Mouse (Mus musculus) ovary, postnatal 36 days (tissue): ENCODE results near the gene Obscn.
A peak's percentile ranks its signal among the peaks of the same experiment; 100 is the strongest.

Experiments
- DNase-seq: peaks from one replicate; pipeline ENCODE4 v3.0.0; 2022; ENCODE audit warnings: low spot score, mixed read lengths

Gene Obscn

GRCm38 (mm10) chr11:58961364-58962177, 174.6 kb downstream of the Obscn start:
- DNase-seq, result no peak

DNA sequence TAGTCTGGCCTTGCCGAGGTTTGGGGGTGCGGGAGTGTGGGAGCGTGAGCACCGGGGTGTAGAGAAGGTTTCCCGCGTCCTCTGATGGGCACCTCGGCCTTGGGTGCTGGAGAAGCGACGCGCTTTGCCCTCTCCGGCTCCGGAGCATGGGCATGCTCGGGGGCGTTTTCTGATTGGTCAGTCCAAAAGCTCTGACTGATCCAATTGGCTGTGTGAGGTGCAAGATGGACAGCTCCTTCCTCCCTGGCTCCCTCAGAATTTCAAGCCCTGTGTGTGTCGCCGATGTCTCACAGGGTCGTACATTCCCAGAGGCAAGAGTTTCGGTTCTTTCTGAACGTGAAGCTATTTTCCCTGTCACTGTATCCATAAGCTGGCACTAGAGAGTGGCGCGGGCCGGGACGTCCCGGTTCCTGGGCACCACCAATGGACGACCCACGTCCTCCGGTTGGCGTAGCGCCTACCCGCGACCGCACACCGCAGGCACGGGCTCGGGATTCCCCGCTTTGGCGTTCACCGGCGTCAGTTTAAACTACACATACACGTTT, 176.2 kb downstream of the Obscn start:
- peak; percentile 65 for DNase-seq

GRCm38 (mm10) chr11:58959186-58959825, 176.9 kb downstream of the Obscn start:
- no peak for DNase-seq

GRCm38 (mm10) chr11:58958536-58958935, 177.7 kb downstream of the Obscn start:
- DNase-seq, result no peak

GRCm38 (mm10) chr11:58957226-58957914, 178.8 kb downstream of the Obscn start:
- no peak for DNase-seq

- no peak for DNase-seq
Measured at GRCm38 (mm10) chr11:58955868-58956257, 180.3 kb downstream of the Obscn start.

DNA sequence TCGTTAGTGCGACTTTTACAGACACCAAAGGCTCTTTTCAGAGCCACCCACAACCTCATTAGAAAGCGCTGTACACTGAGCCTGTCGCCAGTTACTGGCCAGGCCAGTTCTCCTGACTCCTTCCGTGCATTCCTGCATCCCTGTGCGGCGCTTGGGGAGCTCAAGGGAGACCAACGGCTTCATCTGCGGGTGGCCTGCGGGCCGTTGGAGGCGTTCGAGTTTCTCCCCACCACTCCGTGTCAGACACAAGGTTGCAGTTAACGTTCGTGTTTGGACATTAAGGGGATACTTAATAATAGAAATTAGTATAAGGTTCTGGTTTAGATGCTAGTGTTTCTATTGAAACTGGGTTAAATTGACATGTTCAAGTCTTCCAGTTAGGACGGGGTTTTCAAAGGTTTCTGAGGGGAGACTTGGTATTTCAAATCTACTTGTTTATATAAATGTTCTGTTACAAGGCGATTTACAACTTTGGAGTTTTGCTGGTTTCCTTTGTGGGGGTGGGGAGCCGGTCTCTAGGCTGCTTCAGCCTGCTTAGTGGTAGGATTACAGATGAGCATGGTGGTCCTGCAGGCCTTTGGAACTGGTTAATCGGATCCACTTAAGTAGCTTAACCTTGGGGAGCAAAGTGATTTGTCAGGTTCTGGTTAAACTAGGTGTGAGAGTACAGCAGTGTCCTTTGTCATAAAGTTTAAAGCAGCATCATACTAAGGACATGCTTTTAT, 180.9 kb downstream of the Obscn start:
- DNase-seq, result no peak

- DNase-seq, result peak; percentile 82
Measured at GRCm38 (mm10) chr11:58954420-58955142, 181.6 kb downstream of the Obscn start, which contains the start of the genes Hist3h2a and Trim17. Hist3h2a (plus strand) TSS chr11:58954685. Trim17 (plus strand) TSS chr11:58954685.

DNA sequence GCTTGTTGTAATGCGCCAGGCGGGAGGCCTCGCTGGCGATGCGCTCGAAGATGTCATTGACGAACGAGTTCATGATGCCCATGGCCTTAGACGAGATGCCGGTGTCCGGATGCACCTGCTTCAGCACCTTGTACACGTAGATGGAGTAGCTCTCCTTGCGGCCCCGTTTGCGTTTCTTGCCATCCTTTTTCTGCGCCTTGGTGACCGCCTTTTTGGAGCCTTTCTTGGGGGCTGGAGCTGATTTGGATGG, 182.1 kb downstream of the Obscn start:
- DNase-seq, result peak; percentile 49

GRCm38 (mm10) chr11:58953351-58954169, 182.6 kb downstream of the Obscn start:
- DNase-seq, result peak; percentile 34

DNA sequence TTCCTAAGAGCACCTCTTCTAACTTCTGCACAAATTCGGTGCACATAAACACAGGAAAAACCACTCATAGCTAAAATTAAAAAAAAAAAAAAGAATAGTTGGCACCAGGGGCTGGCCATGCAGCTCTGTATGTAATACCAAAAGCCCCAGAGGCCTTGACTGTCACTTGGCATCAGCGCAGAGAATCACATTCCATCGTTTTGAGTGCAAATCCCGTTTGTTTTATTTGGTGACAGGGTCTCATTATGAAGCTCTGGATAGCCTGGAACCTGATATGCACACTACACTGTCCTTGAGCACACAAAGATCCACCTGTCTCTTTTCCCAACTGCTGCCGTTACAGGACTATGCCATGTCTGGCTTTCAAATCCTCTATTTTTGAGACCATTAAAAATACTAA, 185.0 kb downstream of the Obscn start:
- no peak for DNase-seq

GRCm38 (mm10) chr11:58949480-58950431, 186.4 kb downstream of the Obscn start:
- no peak for DNase-seq

DNA sequence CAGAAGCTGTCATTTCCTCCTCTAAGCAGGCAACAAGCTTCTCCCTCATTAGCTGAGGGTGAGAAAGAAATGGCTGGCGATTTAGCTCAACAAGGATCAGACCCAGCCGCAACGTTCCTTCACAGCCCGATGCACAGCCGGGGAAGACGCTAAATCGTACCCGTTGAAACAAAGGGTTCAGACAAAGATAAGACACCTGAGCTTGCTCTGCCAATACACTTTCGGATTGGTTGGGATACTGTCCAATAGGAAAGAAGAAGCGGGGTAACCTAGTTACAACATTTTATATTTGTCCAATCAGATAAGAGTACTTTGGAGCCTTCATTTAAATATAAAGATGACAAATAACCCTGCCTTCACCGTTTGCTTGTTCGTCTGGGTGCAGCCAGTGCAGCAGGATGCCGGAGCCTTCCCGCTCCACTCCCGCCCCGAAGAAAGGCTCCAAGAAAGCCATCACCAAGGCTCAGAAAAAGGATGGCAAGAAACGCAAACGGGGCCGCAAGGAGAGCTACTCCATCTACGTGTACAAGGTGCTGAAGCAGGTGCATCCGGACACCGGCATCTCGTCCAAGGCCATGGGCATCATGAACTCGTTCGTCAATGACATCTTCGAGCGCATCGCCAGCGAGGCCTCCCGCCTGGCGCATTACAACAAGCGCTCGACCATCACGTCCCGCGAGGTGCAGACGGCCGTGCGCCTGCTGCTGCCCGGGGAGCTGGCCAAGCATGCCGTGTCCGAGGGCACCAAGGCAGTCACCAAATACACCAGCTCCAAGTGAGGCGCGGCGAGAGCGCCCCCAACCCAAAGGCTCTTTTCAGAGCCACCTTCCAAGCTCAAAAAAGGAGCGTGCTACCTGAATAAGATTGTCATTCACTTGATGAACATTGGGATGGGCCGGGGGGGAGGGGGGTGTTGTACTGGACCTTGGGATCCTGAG, 187.4 kb downstream of the Obscn start, which contains the start of gene Hist3h2ba:
Hist3h2ba (plus strand) TSS at position 379 of the 938 bp plus-strand sequence.
- peak; percentile 46 for DNase-seq

DNA sequence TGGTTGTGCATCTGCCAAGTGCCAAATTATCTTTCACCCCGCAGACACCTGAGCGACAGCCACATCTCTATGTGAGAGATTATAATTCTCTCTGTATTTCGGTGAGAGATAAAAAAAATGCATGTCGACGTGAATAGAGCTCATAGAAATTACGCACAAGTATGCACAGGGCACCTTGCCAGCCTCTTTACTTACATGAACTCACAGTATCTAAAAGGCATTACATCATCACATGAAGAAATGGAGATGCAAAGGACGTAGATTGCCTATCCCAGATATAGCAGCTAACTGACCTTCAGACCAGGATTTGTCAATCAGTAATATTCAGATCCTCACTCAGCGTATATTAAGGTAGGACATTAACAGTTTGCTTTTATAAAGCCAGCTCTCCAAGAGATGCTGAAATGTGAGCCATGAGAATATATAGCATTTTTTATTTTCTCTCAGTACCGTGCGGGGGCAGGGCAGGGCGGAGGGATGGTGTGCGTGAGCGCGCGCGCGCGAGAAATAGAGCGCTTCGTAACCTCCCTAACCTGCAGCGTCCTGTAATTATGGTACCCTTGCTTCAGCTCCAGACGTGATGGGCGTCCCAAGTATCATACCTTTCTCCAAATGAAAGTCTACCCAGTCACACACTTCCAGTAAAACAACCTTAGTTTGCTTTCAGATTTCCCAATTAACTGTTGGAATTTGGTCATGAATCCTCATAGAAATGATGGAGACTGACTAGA, 188.2 kb downstream of the Obscn start:
- DNase-seq, result no peak

DNA sequence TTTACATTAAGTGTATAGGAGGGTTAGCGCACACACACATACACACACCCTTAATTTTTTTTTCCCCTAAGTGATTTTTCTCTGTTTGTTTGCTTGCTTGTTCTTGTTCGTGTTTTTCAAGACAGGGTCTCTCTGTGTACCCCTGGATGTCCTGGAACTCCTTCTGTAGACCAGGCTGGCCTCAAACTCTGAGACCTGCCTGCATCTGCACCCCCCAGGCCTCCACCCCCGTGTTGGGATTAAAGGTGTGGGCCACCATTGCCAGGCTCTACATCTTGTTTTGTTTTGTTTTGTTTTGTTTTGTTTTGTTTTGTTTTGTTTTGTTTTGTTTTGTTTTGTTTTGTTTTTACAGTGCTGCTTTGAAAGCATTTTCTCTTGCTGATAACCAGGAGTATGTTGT, 188.9 kb downstream of the Obscn start:
- DNase-seq, result no peak
